Mouse (Mus musculus) NIH3T3 (cell line): ENCODE results near the gene Atp2b4.

ENCODE experiments used
- DNase-seq: peaks from one replicate; pipeline ENCODE4 v3.0.0-alpha.2; 2012; ENCODE audit warnings: low read depth

The Atp2b4 gene

DNA sequence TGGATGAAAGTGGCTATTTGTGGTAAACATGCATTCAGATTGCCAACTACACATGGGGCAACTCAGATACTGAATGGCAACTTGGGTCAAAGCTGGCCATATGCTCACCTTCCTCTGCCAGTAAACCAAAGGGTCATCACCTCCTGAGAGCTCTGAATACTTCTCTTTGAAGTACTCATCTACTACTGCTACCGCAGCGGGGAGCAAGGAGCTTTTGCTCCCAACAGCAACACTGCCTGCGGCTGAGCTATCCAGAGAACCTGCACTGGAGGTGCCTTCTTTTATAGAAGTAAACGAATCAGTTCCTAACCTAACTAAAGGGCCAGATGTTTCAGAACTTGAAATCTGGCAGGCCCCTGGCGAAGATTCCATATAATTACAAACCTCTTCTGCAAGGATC, 144.0 kb downstream of the Atp2b4 start:
- DNase-seq: no peak

DNA sequence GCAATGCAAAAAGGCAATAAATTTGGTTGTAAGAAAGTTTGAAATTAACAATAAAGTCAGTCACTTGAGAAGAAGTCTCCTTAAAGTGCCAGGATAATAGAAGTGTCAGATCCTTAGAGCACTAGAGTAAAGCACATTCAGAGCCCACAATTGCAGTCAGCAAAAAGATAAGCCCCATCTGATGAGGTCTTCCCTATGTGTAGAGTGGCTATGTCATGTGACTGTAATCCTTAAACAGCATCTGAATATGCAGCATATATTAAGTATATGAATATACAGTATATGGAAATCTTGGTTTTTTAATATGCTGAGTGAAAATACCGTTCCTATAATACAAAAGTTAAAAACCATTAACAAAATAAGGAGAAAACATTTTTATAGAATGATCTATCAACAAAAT, 147.8 kb downstream of the Atp2b4 start:
- DNase-seq: no peak

DNA sequence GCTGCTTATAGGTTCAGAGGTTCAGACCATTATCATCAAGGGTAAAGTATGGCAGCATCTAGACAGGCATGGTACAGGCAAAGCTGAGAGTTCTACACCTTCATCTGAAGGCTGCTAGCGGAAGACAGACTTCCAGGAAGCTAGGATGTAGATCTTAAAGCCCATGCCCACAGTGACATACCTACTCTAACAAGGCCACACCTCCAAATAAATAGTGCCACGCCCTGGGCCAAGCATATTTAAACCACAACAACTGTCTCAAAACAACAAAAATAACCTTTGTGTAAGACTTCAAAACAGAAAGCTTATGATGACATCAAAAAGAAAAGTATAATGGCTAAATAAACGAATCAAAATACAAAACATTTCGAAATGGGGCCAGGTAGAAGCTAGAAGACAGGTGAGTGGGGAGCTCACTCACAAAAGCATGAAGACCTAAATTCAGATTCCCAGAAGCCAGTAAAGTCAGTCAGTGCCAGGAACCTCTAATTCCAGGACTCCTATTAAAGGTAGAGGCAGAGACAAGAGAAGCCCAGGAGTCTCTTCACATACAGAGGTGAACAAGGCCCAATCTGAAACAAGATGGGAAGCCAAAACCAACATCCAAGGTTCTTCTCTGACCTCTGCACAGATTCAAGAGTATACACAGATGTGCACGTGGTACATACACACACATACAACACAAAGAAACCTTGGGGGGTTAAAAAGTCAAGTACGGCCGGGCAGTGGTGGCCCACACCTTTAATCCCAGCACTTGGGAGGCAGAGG, 150.4 kb downstream of the Atp2b4 start:
- no peak for DNase-seq
